Mouse (Mus musculus) C2C12 (cell line): Measurements from ENCODE around the gene Tsr1. TPM values are rescaled to one million over a fixed set of nuclear protein-coding genes. Genes with fewer than 3 reads are reported as not detected.

Source experiments
- H3K27me3 ChIP-seq: one replicate; pipeline ENCODE4 v1.6.1; 2011; ENCODE audit not compliant: control insufficient read depth, insufficient read depth, insufficient read length
- H3K36me3 ChIP-seq: one replicate; pipeline ENCODE4 v1.6.1; 2011; ENCODE audit not compliant: control insufficient read depth, insufficient read depth
- H3K4me3 ChIP-seq: one replicate; pipeline ENCODE4 v1.5.1; 2011; ENCODE audit warnings: mild to moderate bottlenecking, control low read depth; ENCODE audit not compliant: poor library complexity, insufficient read depth, severe bottlenecking
- H3K79me2 ChIP-seq: one replicate; pipeline ENCODE4 v1.6.1; 2011; ENCODE audit not compliant: control insufficient read depth, insufficient read depth
- H3K79me3 ChIP-seq: one replicate; pipeline ENCODE4 v1.6.1; 2011; ENCODE audit warnings: low read depth, control low read depth
- H3ac ChIP-seq: one replicate; pipeline ENCODE3; 2011; ENCODE audit warnings: low read depth; ENCODE audit not compliant: control insufficient read depth, insufficient read length
- CEBPB ChIP-seq: IDR thresholded peaks from one replicate; pipeline ENCODE4 v1.6.1; 2011; ENCODE audit warnings: low read depth, mild to moderate bottlenecking, control low read depth, moderate library complexity
- CTCF ChIP-seq: IDR thresholded peaks from one replicate; pipeline ENCODE4 v1.5.1; 2011; ENCODE audit not compliant: control insufficient read depth, insufficient read depth, insufficient read length
- FOSL1 ChIP-seq: IDR thresholded peaks from one replicate; pipeline ENCODE4 v1.8.0; 2011; ENCODE audit warnings: mild to moderate bottlenecking, low read length; ENCODE audit not compliant: poor library complexity, insufficient read depth, severe bottlenecking
- MAX ChIP-seq: IDR thresholded peaks from one replicate; pipeline ENCODE4 v1.6.1; 2011; ENCODE audit warnings: mild to moderate bottlenecking, control low read depth
- MYOD1 ChIP-seq: IDR thresholded peaks from one replicate; pipeline ENCODE4 v1.6.1; 2011; ENCODE audit warnings: low read depth; ENCODE audit not compliant: control insufficient read depth, insufficient read length
- MYOG ChIP-seq: IDR thresholded peaks from one replicate; pipeline ENCODE4 v1.6.1; 2011; ENCODE audit not compliant: control insufficient read depth, insufficient read length; ENCODE audit errors: extremely low read depth
- USF1 ChIP-seq: IDR thresholded peaks from one replicate; pipeline ENCODE4 v1.6.1; 2011; ENCODE audit warnings: low read depth, mild to moderate bottlenecking, control low read depth, moderate library complexity
- long read RNA-seq, 2 experiments: library from polyadenylated mRNA; unstranded; transcript quantifications; one replicate each; pipeline ENCODE4 v2.0.0; 2019 to 2020
- polyA plus RNA-seq: library from polyadenylated mRNA; unstranded; fragments of >200 nt; fragmentation: generic; extraction: Trizol; gene quantifications from one replicate; pipeline ENCODE4 v1.2.1, GENCODE M21; 2012; ENCODE audit warnings: missing spikeins

Tsr1 gene
- polyA plus RNA-seq: 42.2 TPM
- long read RNA-seq, experiment 1, transcript Tsr1-201 (15 exons, 3,389 nt): major isoform, 19 of 27 reads
- long read RNA-seq, experiment 1, partial matches to known transcripts: 5 of 27 reads
- long read RNA-seq, experiment 1, other reads (novel, unspliced or antisense): 3 of 27 reads
- long read RNA-seq, experiment 2, transcript Tsr1-201 (15 exons, 3,389 nt): major isoform, 872 of 972 reads
- long read RNA-seq, experiment 2, partial matches to known transcripts: 50 of 972 reads
- long read RNA-seq, experiment 2, other reads (novel, unspliced or antisense): 47 of 972 reads

- Histone ChIP-seq H3K79me3 (peaks cover 45% of the 10 kb centered on the region), H3K27me3 (no peaks in the 10 kb centered on the region), H3ac (peak within 1 kb of the TSS; percentile 92), H3K4me3 (peak within 1 kb of the TSS; percentile 100), H3K79me2 (peaks cover 59% of the 10 kb centered on the region), H3K36me3 (peaks cover 41% of the 10 kb centered on the region)
- TF ChIP-seq MAX (peak; percentile 97), CTCF (no peak), USF1 (peak; percentile 26), MYOD1 (no peak)
Observed at GRCm38 (mm10) chr11:74897678-74898516, at the start of gene Tsr1. Gene Tsr1, plus strand, starts transcription at chr11:74898071.

GRCm38 (mm10) chr11:74850998-74851661 lies 46.7 kb upstream of the Tsr1 start:
- Histone ChIP-seq H3K36me3 (no peaks in the 10 kb centered on the region), H3ac (no peak overlapping the region), H3K79me3 (no peaks in the 10 kb centered on the region), H3K27me3 (no peaks in the 10 kb centered on the region), H3K4me3 (no peak overlapping the region), H3K79me2 (no peaks in the 10 kb centered on the region)
- TF ChIP-seq MYOD1 (no peak), MAX (no peak), MYOG (no peak), CTCF (no peak)

- Histone ChIP-seq H3K4me3 (no peak overlapping the region), H3K27me3 (no peaks in the 10 kb centered on the region)
- no peak for TF ChIP-seq CTCF
- no peak for TF ChIP-seq FOSL1
- TF ChIP-seq MYOG: no peak
- TF ChIP-seq USF1: no peak
- TF ChIP-seq MAX: no peak
- no peak for TF ChIP-seq CEBPB
- TF ChIP-seq MYOD1: no peak
Observed at GRCm38 (mm10) chr11:74857756-74858155, 40.1 kb upstream of the Tsr1 start.

GRCm38 (mm10) chr11:74862129-74862528 lies 35.7 kb upstream of the Tsr1 start:
- Histone ChIP-seq H3K27me3 (no peaks in the 10 kb centered on the region), H3ac (no peak overlapping the region), H3K4me3 (no peak overlapping the region), H3K36me3 (no peaks in the 10 kb centered on the region), H3K79me2 (no peaks in the 10 kb centered on the region), H3K79me3 (no peaks in the 10 kb centered on the region)
- no peak for TF ChIP-seq MYOD1
- no peak for TF ChIP-seq USF1
- no peak for TF ChIP-seq FOSL1
- no peak for TF ChIP-seq CTCF
- TF ChIP-seq CEBPB: no peak
- no peak for TF ChIP-seq MYOG
- no peak for TF ChIP-seq MAX

More at GRCm38 (mm10) chr11:74857756-74858155, 40.1 kb upstream of the Tsr1 start:
- no peaks in the 10 kb centered on the region for H3K36me3 ChIP-seq
- H3ac ChIP-seq: no peak overlapping the region
- no peaks in the 10 kb centered on the region for H3K79me2 ChIP-seq
- H3K79me3 ChIP-seq: no peaks in the 10 kb centered on the region

- H3ac ChIP-seq: no peak overlapping the region
- no peaks in the 10 kb centered on the region for H3K79me3 ChIP-seq
- no peaks in the 10 kb centered on the region for H3K79me2 ChIP-seq
- TF ChIP-seq CTCF (peak; percentile 4), FOSL1 (no peak)
- H3K27me3 ChIP-seq: no peaks in the 10 kb centered on the region
- no peaks in the 10 kb centered on the region for H3K36me3 ChIP-seq
- H3K4me3 ChIP-seq: no peak overlapping the region
Observed at GRCm38 (mm10) chr11:74863471-74863870, 34.4 kb upstream of the Tsr1 start.

GRCm38 (mm10) chr11:74864421-74864820 lies 33.5 kb upstream of the Tsr1 start:
- Histone ChIP-seq H3ac (no peak overlapping the region), H3K4me3 (no peak overlapping the region)
- no peak for TF ChIP-seq MYOG
- TF ChIP-seq MYOD1: no peak
- TF ChIP-seq CTCF: no peak
- TF ChIP-seq MAX: no peak
- TF ChIP-seq CEBPB: no peak
- TF ChIP-seq FOSL1: no peak
- TF ChIP-seq USF1: no peak

More at GRCm38 (mm10) chr11:74864421-74864820, 33.5 kb upstream of the Tsr1 start:
- no peaks in the 10 kb centered on the region for H3K79me3 ChIP-seq
- H3K36me3 ChIP-seq: no peaks in the 10 kb centered on the region
- H3K27me3 ChIP-seq: no peaks in the 10 kb centered on the region
- no peaks in the 10 kb centered on the region for H3K79me2 ChIP-seq
